Mouse (Mus musculus): ENCODE measurements at regions not wholly inside any gene's neighbourhood (a gene's known extent, or its start where the extent isn't known, plus 50 kb on each side); places are given as distances from the start of the nearest gene placed in this dataset.
A peak's percentile ranks its signal among the peaks of the same experiment; 100 is the strongest.

DNA sequence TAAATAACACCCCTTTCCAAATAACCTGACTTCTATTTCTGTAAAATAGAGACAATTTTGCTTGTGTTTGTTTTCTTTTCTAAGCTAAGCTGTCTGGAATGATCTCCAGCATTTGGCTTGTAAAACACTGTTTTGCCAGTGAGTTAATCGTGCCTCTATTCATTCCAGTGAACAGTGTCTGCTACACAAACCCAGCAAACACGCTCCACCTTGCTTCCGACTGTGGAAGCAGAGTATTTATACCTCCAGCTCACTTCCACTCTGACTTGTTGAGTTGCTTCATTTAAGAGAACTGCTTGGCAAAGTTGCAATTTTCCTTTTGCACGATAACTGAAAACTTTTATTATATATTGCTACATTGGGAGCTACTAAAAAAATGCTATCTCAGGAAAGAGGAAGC, 515.3 kb downstream of the Rps29 start:
- Histone ChIP-seq H3K27me3 (replicated peaks; ENCODE audit: control insufficient read depth, insufficient read depth, low read length) (no peaks in the 10 kb centered on the region), H3K4me1 (ENCODE audit: control insufficient read depth, insufficient read depth, low read length) (no peaks in the 10 kb centered on the region), H3K4me3 (ENCODE audit: insufficient read depth, low read depth, low read length) (no peak overlapping the region), H3K36me3 (ENCODE audit: control insufficient read depth, insufficient read depth, low read length) (no peaks in the 10 kb centered on the region), H3K27ac (ENCODE audit: insufficient read depth, low read depth, low read length) (no peak overlapping the region)
- no peak for DNase-seq
- TF ChIP-seq CTCF (conservative IDR thresholded peaks at IDR 0.05; ENCODE audit: insufficient read depth, insufficient read length, low read depth, low read length) (no peak), POLR2A (IDR thresholded peaks at IDR 0.05; ENCODE audit: low read depth, low read length) (no peak)
- WGBS, result 67% methylated on average over 4 of the region's 4 CpGs

DNA sequence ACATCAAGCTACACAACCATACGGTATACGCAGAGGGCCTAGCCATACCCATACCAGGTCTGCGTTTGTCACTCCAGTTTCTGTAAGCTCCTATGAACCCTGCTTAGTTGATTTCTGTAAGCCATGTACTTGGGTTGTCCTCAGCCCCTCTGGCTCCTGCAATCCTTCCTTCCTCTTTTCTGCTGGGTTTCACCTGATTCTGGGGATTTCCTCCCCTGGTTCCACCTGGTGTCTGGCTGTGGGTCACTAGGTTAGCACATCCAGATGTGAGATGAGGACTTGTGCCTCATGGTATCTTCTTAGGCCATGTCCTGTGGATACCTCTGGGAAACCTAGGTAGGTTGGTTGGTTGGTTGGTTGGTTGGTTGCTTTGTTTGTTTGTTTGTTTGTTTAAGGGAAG, 526.5 kb downstream of the Rps29 start:
- no peak for DNase-seq
- Histone ChIP-seq H3K4me3 (ENCODE audit: insufficient read depth, low read depth, low read length) (no peak overlapping the region), H3K36me3 (ENCODE audit: control insufficient read depth, insufficient read depth, low read length) (no peaks in the 10 kb centered on the region), H3K27ac (ENCODE audit: insufficient read depth, low read depth, low read length) (no peak overlapping the region), H3K4me1 (ENCODE audit: control insufficient read depth, insufficient read depth, low read length) (no peaks in the 10 kb centered on the region), H3K27me3 (replicated peaks; ENCODE audit: control insufficient read depth, insufficient read depth, low read length) (no peaks in the 10 kb centered on the region)
- TF ChIP-seq POLR2A (IDR thresholded peaks at IDR 0.05; ENCODE audit: low read depth, low read length), result no peak
- TF ChIP-seq CTCF (conservative IDR thresholded peaks at IDR 0.05; ENCODE audit: insufficient read depth, insufficient read length, low read depth, low read length), result no peak
- WGBS, result 96% methylated on average over 3 of the region's 3 CpGs

DNA sequence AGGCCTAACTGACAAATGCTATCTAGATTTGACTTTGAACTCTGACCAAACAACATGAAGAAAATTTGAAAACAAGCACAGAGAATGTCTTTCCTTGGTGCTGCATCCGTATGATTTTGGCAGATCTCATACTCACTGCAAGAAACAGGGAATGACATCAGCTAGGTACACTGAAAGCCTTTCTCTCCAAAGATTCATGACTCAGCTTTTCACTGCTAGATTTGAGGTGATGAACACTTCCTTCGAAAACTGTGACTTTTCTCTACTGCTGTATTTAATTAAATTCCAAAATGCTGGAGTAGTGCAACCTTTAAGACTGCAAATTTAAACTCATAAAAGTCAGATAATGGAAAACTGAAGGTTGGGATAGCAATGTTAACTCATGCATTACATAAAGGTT, 540.6 kb downstream of the Rps29 start:
- 49% methylated on average over 2 of the region's 2 CpGs for whole genome bisulfite sequencing
- no peak overlapping the region for H3K27ac ChIP-seq (ENCODE audit: insufficient read depth, low read depth, low read length)
- no peaks in the 10 kb centered on the region for H3K36me3 ChIP-seq (ENCODE audit: control insufficient read depth, insufficient read depth, low read length)
- no peaks in the 10 kb centered on the region for H3K27me3 ChIP-seq (replicated peaks; ENCODE audit: control insufficient read depth, insufficient read depth, low read length)
- no peak for DNase-seq
- no peak for TF ChIP-seq CTCF (conservative IDR thresholded peaks at IDR 0.05; ENCODE audit: insufficient read depth, insufficient read length, low read depth, low read length)
- TF ChIP-seq POLR2A (IDR thresholded peaks at IDR 0.05; ENCODE audit: low read depth, low read length), result no peak
- H3K4me1 ChIP-seq (ENCODE audit: control insufficient read depth, insufficient read depth, low read length), result no peaks in the 10 kb centered on the region
- no peak overlapping the region for H3K4me3 ChIP-seq (ENCODE audit: insufficient read depth, low read depth, low read length)

DNA sequence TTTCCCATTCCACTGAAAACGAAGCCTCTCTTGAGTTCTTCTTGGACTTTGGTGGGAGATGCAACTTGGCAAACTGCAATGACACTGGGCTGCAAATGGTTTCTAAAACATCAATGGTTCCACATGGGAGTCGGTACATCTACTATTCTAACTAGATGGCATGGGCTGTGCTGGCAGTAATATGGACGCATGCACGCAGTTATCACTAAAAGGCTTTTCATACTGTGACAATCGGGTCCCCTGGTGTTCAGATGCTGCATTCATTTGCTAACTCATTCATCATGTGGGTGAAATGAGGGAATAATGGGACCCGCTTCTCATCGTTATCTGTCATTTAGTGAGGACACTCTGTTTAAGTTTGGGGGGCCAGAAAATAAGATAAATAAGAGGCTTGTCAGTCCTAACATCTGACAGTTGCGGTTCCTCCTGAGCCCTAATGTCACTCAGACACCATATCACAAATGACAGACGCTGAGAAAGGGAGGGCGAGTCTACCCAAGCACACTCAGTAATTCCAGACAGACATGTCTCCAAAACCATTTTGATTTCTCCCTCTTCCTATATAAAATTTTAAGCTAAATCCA, 553.5 kb downstream of the Rps29 start:
- no peak overlapping the region for H3K27ac ChIP-seq (ENCODE audit: insufficient read depth, low read depth, low read length)
- TF ChIP-seq POLR2A (IDR thresholded peaks at IDR 0.05; ENCODE audit: low read depth, low read length) (no peak), CTCF (conservative IDR thresholded peaks at IDR 0.05; ENCODE audit: insufficient read depth, insufficient read length, low read depth, low read length) (no peak)
- 90% methylated on average over 10 of the region's 10 CpGs for WGBS
- no peaks in the 10 kb centered on the region for H3K36me3 ChIP-seq (ENCODE audit: control insufficient read depth, insufficient read depth, low read length)
- DNase-seq, result no peak
- no peaks in the 10 kb centered on the region for H3K27me3 ChIP-seq (replicated peaks; ENCODE audit: control insufficient read depth, insufficient read depth, low read length)
- no peak overlapping the region for H3K4me3 ChIP-seq (ENCODE audit: insufficient read depth, low read depth, low read length)
- no peaks in the 10 kb centered on the region; the same call in 1 of the 2 replicates for H3K4me1 ChIP-seq (ENCODE audit: control insufficient read depth, insufficient read depth, low read length)

DNA sequence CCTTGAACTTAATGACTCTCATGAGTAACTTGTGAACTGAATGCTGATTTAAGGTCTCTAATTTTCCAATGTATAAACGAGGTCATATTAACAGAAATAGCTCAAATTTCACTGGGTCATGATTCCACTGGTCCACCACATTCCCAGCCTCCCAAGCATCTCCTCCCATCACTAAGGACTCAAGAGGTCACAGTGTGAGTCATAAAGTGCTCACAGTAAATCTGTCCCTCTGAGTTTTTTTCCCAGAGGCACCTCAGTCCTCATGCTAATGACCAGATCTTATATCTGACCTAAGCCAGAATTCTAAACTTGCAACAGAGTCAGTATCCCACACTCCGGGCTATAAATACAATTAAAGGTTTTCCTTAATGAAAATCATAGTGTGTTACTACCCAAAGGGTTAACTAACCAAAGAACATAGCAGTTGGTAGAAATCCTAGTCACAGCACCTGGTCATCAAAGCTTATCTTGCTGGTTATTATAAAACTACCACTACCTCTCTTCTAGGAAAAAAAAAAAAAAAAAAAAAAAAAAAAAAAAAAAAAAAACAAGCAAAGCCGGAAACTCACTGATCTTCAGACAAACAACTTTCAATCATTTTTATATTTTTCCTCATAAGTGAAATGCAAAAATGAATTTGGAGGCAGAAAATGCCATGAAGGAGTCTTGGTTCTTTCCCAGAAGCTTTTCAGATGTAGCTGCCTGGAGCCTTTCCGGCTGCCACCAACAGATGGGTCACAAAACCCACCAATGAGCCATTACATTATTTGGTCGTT, 554.3 kb downstream of the Rps29 start:
- H3K27me3 ChIP-seq (replicated peaks; ENCODE audit: control insufficient read depth, insufficient read depth, low read length), result no peaks in the 10 kb centered on the region
- H3K4me1 ChIP-seq (ENCODE audit: control insufficient read depth, insufficient read depth, low read length), result no peaks in the 10 kb centered on the region; the same call in 1 of the 2 replicates
- H3K36me3 ChIP-seq (ENCODE audit: control insufficient read depth, insufficient read depth, low read length), result no peaks in the 10 kb centered on the region
- WGBS, result 39% methylated on average over 5 of the region's 5 CpGs
- H3K27ac ChIP-seq (ENCODE audit: insufficient read depth, low read depth, low read length), result no peak overlapping the region
- DNase-seq, result no peak
- H3K4me3 ChIP-seq (ENCODE audit: insufficient read depth, low read depth, low read length), result no peak overlapping the region
- TF ChIP-seq POLR2A (IDR thresholded peaks at IDR 0.05; ENCODE audit: low read depth, low read length) (no peak), CTCF (conservative IDR thresholded peaks at IDR 0.05; ENCODE audit: insufficient read depth, insufficient read length, low read depth, low read length) (no peak)

DNA sequence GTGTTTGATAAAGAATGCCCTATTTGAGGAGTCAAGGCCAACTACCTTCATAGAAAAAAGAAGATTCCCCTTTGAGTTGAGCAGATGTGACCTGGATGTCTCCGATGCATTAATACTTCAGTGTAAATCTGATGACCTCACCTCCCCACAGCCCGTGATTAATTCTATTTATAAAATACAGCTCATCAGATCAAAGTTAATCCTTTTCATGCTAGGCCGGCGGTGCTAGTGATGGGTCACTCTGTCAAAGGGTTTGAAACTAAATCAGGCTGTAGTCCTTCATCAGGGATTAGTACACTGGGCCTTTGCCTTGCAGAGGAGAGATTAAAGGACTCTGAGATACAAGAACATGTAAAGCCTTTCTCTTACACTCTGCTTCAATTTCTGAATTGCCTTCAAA, 556.3 kb downstream of the Rps29 start:
- WGBS, result 69% methylated on average over 4 of the region's 4 CpGs
- DNase-seq, result no peak
- no peak overlapping the region for H3K27ac ChIP-seq (ENCODE audit: insufficient read depth, low read depth, low read length)
- H3K27me3 ChIP-seq (replicated peaks; ENCODE audit: control insufficient read depth, insufficient read depth, low read length), result no peaks in the 10 kb centered on the region
- no peak overlapping the region for H3K4me3 ChIP-seq (ENCODE audit: insufficient read depth, low read depth, low read length)
- H3K36me3 ChIP-seq (ENCODE audit: control insufficient read depth, insufficient read depth, low read length), result no peaks in the 10 kb centered on the region
- TF ChIP-seq POLR2A (IDR thresholded peaks at IDR 0.05; ENCODE audit: low read depth, low read length) (no peak), CTCF (conservative IDR thresholded peaks at IDR 0.05; ENCODE audit: insufficient read depth, insufficient read length, low read depth, low read length) (no peak)
- H3K4me1 ChIP-seq (ENCODE audit: control insufficient read depth, insufficient read depth, low read length), result no peaks in the 10 kb centered on the region; the same call in 1 of the 2 replicates

DNA sequence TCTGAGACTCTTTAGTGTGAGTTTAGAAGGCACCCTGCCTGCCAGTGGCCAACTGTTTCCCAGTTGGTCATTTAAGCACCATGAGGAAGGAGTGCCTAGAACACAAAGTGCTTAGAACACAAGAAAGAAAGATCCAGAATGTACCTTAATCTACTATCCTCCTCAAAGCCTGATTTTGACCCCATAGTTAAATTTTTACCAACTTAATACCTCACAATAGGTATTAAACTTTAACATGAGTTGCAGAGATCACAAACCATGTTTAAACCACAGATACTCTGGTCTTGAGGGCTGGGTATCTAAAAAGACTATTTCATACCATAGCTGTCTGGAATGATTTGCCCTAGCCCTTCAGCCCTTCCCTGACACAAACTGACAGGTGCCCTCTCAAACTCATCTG, 557.6 kb downstream of the Rps29 start:
- Histone ChIP-seq H3K27me3 (replicated peaks; ENCODE audit: control insufficient read depth, insufficient read depth, low read length) (no peaks in the 10 kb centered on the region), H3K4me3 (ENCODE audit: insufficient read depth, low read depth, low read length) (no peak overlapping the region), H3K27ac (ENCODE audit: insufficient read depth, low read depth, low read length) (0 out of 2 replicates have a peak overlapping the region, but pooled peaks have one; percentile 45), H3K36me3 (ENCODE audit: control insufficient read depth, insufficient read depth, low read length) (no peaks in the 10 kb centered on the region), H3K4me1 (ENCODE audit: control insufficient read depth, insufficient read depth, low read length) (no peaks in the 10 kb centered on the region; the same call in 1 of the 2 replicates)
- no peak for TF ChIP-seq POLR2A (IDR thresholded peaks at IDR 0.05; ENCODE audit: low read depth, low read length)
- no peak for TF ChIP-seq CTCF (conservative IDR thresholded peaks at IDR 0.05; ENCODE audit: insufficient read depth, insufficient read length, low read depth, low read length)
- peak; percentile 52 for DNase-seq

Measured in kidney, adult 2 months (tissue).